Mouse (Mus musculus): ENCODE measurements around the gene Rasgef1a.

DNA sequence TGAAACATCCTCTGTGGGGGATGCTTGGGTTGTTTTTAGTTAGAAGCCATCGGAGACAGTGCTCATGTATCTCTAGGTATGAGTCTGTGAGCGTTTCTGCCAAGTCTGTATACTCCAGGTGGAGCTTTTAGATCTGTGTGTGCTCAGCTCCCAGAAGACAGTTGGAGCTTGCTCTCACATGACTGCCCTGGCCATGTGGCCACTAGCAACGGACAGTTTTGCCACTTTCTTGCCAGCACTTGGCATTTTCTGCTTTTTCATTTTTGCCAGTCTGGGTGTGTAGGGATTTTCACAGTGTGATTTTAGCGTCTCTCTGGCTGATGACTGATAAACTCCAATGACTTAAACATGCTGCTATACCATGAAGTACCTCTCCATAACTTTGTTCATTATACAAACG, 52.0 kb downstream of the Rasgef1a start:
- no peak for TF ChIP-seq MAX (IDR thresholded peaks at IDR 0.05; ENCODE audit: low read depth)
- no peak for TF ChIP-seq POLR2A (IDR thresholded peaks at IDR 0.05; ENCODE audit: insufficient read length, low read depth)
- no peak for TF ChIP-seq SRF (IDR thresholded peaks at IDR 0.05; ENCODE audit: control insufficient read depth, insufficient read length, low read depth)
- no peak for TF ChIP-seq MYOD1 (IDR thresholded peaks at IDR 0.05; ENCODE audit: control insufficient read depth in 1 of 3, insufficient read length in 2 of 3, low read depth in 2 of 3)
- no peak for TF ChIP-seq MYOG (IDR thresholded peaks at IDR 0.05; ENCODE audit: control insufficient read depth in 1 of 3, insufficient read depth in 1 of 3, insufficient read length in 2 of 3, low read depth in 2 of 3)
- no peak for TF ChIP-seq CEBPB (IDR thresholded peaks at IDR 0.05; ENCODE audit: insufficient read depth, poor library complexity, severe bottlenecking)
- no peak for TF ChIP-seq USF1 (IDR thresholded peaks at IDR 0.05; ENCODE audit: low read depth)
- no peak for TF ChIP-seq E2F4 (IDR thresholded peaks at IDR 0.05; ENCODE audit: insufficient read depth)
- no peak for TF ChIP-seq TCF12 (IDR thresholded peaks at IDR 0.05; ENCODE audit: insufficient read depth, poor library complexity, severe bottlenecking)
- TF ChIP-seq REST (IDR thresholded peaks at IDR 0.05; ENCODE audit: insufficient read depth, insufficient read length) = no peak
- TF ChIP-seq POLR2AphosphoS2 (IDR thresholded peaks at IDR 0.05; ENCODE audit: insufficient read length, low read depth) = no peak
